Mouse (Mus musculus) spleen, adult 2 months (tissue): ENCODE measurements around the gene Rufy2.

ENCODE experiments used
- CTCF ChIP-seq: fragments of 200-500 bp; IDR thresholded peaks from 2 replicates; pipeline ENCODE4 v1.5.1; 2011; ENCODE audit warnings: mild to moderate bottlenecking, inconsistent platforms; ENCODE audit not compliant: insufficient read depth, insufficient read length, insufficient replicate concordance; ENCODE audit errors: extremely low read depth
- POLR2A ChIP-seq: fragments of 200-500 bp; IDR thresholded peaks from 2 replicates; pipeline ENCODE4 v1.6.1; 2011; ENCODE audit warnings: low read depth, low read length, inconsistent platforms

DNA sequence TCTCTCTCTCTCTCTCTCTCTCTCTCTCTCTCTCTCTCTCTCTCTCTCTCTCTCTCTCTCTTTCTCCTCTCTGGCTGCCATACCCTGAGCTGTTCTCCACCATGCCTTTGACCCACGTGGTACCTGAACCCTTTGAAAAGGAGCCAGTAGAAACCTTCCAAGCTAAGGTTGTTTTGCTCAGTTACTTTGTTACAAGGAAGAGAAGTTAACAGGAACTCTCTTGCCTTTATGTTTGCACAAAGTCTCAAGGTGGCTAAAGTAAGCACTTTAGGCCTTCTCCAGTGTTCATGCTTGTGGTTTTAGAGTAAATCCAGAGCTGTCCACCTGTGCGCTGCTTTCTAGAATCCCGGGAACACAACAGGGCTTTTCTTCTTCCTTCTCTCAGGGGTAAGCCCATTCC lies 52.2 kb downstream of the Rufy2 start:
- TF ChIP-seq CTCF (no peak), POLR2A (no peak)
